Mouse (Mus musculus): ENCODE results near the gene Nfe2l2.
"Not testable (repeated sequence)": the region's sequence is repeated elsewhere in the genome, so short reads cannot be mapped to it uniquely, and the experiment has no call there.

Nfe2l2 gene

DNA sequence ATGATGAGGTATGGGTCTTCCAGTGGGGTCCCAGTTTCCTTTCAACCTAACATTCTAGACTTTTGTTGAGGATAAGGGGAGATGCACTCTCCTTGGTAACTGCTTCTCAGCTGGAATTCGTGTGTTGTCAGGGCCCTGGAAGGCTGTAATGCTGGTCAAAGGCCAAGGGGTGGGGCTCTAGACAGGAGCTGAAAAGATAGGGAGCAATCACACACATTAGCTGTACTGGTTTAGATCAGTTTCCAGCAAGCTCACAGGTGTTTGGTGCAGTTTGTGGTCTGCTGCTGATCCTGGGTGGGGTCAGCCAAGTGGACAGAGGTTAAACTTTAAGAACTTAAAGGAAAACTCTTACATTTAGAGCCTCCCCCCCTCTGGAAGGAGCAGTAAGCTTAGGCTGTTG, 3.0 kb upstream of the Nfe2l2 start:
- DNase-seq, result no peak

DNA sequence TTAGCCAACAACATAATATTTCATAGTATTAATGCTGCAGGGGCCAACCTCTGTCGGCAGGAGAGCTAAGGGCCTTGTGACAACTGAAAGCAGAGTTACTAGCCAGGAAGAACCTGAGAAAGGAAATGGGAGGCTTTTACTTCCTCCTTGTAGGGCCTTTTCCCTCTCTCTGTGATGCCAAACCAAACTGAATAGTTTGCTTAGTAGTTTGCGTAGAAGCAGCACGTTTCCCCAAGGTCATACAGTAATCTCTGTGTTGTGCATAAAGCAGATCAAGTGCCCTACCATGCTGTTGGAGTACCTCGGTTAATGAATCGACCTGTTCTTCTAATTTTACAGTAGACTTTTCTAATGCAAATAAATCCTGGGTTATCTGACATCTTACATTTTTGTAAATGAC, 2.0 kb upstream of the Nfe2l2 start:
- DNase-seq, result no peak

DNA sequence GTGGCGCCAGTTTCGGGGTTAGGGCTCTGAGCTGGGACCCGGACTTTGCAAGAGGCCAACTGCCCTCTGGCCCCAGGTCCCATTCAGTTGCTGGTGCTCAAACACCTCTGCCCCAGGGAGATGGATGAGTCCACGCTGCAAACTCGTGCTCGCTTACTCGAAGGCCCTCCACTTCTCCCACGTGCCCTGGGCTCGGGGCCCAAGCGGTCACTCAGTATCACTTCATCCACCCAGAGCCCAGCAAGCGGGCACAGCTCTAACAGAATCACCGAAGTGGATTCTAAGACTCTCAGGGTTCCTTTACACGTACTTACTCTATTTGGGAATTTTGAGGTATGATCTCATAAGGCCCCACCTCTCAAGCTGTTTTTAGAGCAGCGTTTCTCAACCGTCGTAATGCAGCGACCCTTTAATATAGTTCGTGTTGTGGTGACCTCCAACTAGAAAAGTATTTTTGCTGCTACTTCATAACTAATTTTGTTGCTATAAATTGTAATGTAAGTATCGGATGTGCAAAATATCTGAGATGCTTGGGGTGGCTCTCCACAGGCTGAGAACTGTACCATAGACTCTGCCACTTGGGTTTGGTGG, 816 bp upstream of the Nfe2l2 start:
- DNase-seq, result peak; percentile 84

DNA sequence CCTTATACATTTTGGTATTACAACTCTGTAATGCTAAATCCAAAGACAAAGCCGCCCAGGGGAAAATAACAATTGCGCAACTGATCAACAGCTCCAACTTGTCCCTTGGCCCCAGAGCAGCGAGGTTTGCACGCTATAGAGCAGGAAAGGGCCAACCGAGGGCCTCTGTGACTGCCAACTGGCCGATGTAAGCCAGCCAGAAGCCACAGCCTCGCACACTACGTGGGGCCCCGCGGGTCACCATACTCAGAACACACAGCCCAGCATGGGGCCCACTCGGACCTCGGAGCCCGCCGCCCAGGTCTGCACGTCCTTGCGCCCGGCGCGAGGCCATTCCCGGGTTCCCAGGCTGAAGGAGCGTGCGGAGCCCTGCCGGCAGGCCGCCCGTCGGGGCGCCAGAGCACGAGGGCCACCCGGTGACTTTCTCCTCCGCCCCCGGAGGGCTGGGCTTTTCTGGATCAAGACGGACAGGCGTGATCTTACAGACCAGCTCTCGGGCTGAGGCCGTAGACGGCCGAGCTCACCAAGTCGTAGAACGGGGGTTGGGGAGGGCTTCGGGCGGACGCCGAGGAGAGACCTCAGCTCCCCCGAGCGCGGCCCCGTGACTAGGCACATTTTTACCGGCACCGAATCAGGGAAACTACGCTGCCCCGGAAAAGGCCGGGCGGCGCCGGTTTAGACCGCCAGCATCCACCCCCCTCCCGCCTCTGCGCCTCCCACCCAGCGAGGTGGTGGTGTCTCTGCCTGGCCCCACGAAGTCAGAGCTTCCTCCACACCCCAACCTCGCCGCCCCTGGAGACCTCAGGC, 863 bp downstream of the Nfe2l2 start:
- peak; percentile 98 for DNase-seq

DNA sequence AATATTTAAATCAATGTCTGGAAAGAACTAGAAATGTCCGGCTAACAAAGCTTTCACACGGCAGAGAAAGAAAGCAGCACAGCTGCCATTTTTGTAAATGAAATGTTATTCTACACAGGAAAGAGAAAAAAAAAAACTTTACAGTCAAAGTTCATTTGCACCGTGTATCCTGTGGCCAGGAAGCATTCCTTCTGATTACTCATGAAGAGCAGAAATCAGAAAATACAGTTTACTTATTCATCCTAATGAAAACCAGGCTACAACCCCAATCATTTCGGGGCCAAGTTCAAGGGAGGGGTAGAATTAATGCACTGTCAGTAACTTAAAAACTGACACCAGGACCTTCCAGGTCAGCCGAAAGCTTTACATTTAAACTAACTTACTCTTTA, 1.9 kb downstream of the Nfe2l2 start:
- peak; percentile 82 for DNase-seq

DNA sequence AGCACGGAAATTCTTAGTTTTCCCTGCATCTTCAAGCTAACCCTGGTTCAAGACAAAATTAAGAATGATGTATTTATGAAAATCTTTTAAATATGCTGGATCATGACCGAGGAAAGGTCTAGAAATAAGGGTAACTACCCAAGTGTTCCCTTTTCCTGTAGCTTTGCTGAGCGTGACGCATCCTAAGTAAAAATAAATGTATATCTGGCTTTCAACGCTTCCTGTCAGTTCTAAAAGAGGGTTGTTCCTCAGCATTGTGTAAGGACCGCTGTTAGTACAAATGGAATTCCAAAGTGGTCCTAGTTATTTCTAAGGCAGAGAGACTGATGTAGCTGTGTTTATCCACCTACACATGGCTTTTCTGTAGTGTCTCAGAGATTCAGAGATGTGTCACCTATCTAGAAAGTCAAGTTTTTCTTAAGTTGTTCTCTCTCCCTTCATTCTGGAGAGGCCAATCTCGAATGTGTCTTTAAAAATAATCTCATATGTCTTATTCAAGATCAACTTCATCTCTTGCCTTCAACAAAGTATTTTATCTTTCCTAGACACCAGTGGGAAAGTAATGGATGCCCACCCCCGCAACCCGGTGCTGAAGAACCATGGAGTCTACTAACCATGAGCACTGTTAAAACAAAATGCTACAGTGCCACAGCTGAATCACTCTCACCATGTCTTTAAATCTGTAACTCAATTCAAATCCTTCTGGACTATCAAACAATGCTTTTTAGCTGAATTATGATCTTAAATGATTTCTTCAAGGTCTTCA, 2.4 kb downstream of the Nfe2l2 start:
- DNase-seq, result no peak

DNA sequence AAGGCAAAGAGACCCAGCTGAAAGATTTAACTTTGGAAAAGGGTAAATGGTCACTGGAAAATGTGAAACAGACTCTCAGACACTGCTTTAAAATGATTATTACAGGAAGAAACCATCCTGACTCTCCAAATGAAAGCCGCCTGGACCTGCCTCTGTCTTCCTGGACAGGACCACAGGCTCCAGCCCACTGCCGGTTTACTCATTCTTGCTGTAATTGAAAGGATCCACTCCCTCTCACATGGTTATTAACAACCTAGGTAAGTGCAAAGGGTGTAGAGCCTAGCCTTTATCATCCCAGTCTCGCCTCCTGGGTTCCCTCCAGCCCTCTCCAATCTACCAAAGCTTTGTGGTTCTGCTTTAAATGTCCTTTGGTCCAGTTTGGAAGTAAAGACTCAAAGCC, 3.2 kb downstream of the Nfe2l2 start:
- DNase-seq, result no peak

DNA sequence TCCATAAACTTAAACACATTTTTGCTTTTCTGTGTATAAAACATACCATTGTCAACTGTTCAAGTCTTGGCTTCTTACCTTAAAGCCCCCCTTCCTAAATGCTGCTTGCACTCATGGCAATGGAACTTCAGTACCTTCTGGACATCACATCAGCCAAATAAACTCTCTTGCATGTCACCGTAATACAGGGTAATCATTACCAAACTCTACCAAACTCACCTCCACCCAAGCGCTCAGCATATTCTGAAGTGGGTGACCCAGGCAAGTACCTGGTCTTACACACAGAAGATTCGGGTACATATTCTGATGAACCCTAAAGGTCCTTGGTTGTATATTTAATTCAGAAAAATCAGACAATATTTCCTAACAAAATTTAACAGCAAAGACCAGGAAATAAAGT, 3.9 kb downstream of the Nfe2l2 start:
- peak; percentile 54 for DNase-seq

DNA sequence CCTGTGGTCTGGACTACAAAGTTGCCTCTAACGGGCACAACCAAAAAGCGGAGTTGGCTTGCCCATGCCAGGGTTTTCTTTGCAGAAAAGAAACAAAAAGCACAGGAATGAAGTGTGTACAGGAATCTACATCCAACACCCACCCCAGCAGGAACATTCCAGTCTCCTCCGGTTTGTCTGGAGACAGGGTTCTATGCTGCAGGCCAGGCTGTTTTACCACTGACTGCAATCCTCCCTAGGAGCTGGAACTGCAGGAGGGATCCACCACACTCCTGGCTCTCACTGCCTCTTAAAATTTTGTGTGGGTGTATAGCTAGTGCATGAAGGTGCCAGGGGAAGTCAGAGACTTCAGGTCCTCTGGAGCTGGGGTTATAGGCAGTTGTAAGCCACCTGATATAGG, 5.6 kb downstream of the Nfe2l2 start:
- DNase-seq, result no peak

DNA sequence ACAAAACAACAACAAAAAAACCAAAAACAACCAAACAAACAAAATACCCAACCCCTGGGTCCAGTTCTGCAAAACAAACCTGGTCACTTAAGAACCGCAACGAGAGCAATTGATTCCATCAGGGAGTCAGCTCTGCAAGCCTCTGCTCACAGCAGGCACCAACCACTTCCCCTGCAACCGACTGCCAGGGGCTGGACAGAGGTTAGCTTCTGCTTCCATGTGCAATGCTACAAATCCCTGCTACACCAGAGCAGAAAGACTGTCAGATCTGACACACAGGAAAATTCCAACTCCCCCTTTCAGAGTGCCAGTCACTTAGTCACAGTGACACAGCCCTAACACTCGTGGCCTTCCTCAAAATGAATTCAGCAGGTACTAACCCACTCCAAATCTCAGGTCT, 6.4 kb downstream of the Nfe2l2 start:
- no peak for DNase-seq

DNA sequence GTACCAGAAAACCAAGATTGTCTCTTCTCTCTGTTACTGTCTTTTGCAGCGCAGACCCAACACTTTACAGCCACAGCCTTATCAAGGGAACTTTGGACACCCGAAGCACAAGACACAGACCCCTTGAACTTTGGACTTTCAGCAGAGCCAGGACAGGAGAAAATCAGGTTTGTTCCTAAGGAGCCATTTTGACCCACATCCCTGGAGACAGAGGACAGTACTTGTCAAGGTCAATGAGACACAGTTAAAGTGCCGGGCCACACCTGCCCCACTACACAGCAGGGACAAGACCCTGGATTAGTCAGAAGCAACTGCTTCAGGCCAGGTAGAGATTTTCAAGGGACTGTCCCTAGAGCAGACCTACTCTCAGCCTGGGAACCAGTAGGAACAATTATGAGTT, 7.2 kb downstream of the Nfe2l2 start:
- DNase-seq, result peak; percentile 67

DNA sequence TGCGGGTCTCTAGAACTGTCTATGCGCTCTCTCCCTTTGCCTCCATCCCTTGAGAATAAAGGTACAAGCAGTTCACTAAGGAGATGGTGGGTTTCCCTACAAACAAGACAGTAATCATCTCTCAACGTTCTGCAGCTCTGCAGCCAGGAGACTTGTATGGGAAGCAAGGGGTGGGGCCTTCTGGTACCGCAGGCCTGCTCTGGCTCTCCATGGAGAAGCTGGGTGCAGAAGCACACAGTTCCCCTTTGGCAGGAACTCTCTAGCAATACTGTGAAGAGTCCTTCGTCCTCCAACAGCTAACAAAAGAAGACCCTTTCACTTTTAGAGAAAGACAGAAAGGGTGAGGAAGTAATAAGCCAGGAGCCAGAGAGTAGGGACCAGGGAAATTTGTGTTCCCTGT, 8.1 kb downstream of the Nfe2l2 start:
- DNase-seq, result no peak

DNA sequence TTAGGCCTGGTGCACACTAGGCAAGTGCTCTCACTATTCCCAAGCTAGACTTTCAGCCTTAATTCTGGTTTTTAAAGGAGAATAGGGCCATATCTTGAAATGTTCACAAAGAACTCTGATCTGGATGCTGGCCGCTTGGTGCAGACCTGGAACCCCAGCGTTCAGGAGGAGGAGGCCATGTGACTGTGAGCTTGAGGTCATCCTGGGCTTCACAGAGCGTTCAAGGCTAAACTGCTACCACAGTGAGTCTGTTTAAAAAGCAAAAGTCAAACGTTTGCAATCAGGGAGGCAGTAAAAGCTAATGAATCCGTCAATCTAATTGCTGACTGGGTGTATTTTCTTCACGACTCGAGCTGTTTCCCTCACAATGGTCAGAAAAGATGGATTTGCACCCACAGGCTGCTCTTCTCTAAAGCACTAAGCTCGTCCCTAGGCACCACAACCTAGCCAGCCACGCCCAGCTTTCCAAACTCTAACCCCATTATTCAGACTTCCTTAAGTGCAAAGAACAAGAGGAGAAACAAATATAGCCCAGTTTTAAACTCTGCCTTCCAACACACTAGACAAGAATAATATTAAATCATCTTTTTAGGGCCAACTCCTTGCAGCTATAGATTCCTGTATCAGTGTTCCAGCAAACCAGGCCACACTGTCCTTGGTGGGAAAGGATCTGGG, 8.6 kb downstream of the Nfe2l2 start:
- DNase-seq, result no peak

DNA sequence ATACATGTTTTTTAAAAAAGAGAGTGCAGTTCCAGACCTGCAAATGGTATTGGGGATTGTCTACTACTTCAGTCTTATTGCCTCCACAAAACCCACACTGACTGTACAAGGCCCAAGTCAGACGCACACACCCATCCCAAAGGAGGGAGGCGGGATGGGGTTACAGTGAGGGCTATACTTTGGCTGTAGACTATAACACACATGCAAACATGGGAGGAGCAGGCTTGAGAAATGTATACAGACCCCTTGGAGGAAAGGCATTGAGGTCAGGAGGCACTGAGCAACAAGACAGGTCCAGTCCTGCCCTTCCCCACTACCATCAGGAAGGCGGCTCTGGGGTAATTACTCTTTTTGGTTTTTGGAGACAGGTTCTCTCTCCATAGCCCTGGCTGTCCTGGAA, 9.5 kb downstream of the Nfe2l2 start:
- DNase-seq, result not testable (repeated sequence)

DNA sequence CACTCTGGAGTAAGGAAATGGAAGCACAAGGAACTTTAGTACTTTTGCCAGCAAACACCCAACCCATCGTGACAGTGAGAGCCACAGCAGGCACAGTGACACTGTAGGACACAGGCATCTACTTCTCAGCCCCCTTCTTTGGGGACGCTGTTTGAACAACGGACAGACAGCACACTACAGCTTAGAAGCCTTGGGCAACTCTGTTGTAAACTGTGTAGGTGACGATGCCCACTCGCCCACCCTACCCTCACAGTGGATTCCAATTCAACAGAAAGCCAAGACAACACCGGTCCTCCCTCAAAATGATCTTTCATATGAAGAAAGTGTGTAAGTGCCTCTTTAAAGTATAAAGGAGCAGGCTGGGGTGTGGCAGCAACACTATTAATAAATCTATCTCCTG, 12.1 kb downstream of the Nfe2l2 start:
- no peak for DNase-seq

DNA sequence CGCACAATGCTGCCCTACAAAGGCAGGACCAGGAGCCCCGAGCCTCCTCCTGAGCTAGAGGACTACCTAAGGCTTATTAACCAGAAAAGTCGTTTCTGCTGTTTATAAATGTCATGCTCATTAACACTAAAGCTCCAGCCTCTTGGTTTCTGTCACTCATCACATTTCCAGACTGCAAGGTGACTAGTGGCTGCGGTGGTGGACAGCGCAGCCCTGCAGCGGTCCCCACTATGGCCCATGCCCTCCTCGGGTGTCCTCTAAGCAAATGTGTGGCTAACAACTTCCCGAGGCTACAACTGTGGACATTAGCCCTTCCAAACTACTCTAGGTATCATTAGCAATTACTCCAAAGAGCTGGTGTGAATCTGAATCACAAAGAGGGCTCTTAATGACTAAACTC, 13.1 kb downstream of the Nfe2l2 start:
- no peak for DNase-seq

DNA sequence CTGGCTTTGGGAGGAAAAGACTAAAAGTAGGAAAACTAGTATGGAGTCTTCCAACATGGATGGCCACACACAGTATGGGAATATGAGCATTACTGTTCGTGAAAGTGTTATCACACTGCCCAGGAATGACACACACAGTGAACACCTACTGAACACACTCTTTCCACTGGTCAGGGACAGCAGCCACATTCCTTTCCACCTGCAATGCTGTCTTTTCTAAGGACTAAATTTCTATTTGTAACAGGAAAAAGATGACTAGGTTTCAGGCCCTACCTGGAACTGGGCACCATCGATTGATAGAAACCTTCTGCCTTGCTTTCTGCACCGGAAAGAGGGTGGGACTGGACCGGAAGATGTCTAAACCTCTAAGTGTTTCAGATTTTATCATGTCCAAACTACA, 13.8 kb downstream of the Nfe2l2 start:
- no peak for DNase-seq

DNA sequence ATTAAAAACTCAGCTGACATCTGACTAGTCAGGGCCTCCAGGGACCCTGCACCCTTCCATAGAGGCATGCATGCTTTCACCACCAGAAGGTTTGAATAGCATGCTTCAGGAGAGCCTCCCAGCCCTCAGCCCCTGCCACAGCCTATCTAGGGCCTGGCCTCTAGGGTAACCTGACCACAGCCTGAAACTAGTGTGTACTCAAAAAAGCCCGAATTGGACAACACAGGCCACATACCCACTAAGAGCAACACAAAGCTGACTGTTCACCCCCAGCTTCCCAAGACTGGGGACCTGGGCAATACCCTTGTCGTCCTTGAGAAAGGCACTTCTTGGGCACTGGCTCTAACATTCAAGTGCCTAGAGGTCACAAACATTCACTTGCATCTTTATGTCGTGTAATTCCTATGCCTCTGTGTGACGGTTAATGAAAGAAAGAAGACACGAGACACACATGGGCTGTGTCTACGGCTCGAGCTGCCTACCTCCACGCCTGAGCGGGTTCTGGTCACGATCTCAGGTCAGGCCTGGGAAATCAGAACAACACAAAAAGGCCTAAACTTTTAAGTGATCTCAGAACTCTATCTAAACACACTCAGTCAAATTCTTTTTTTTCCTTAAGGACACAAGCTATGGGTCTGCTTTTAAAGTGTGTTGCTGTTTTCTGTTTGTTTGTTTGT, 14.8 kb downstream of the Nfe2l2 start:
- no peak for DNase-seq

DNA sequence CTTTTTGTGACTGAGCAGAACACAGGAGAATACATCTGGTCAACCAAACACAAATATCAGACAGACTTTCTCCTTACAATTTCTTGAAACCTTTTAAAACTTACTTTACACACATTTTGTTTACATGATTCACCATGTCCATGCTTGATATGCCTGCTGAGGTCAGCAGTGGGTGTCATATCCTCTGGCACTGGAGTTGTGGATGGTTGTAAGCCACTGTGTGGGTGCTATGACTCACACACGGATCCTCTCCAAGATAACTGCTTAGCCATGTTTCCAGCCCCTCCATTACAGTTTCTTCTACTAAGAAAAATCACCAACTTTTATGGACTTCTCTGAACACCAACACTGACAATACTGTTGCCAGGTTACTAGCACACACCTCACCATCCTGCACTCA, 15.5 kb downstream of the Nfe2l2 start:
- DNase-seq, result no peak

DNA sequence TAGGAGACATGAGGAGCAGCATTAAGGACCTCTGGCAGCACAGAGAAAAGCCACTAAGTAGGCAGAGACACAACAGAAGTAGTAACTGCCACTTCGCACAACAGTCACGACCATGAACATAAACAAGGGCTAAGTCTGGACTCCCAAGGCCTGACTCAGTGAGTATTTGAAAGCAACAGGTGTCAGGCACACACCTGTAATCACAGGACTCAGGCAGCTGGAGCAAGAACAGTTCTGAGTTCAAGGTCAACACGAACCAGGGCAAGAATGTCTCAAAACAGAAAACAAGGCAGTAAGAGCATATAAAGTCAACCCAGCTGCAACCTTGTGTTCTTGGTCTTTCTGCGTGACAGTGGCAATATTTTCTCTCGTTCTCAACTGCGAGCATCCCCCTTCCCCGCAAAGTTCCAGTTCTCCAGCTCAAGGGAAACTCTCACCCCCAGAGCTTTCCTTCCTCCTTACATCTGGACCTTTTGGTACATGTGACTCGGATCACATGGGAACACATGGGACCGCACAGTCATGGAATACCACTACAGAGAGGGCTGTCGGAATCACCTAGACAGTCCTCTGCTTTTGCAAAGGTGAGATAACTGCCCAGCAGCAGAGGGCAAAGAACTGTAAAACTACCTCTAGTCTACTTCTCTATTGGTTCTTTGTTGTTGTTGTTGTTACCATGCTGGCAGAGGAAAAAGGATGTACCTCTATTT, 17.2 kb downstream of the Nfe2l2 start:
- DNase-seq, result no peak

DNA sequence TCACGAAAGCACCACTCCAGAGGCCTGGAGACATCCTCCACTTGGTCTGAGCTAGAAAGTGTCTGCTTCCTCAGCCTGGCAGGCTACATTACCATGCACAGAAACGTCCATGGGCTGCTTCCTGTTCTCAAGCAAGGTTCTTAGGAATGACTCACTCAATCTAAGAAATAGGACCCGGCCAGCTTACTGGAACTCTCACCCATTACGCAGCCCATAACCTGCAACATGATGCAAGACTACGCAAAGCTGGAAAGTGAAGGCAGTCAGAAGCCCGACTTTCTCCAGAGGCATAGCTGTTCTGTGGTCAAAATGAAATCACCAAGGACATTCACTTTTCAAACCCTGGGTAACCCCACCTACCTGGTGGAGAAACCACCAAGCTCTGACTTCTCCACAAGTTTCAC, 19.0 kb downstream of the Nfe2l2 start:
- no peak for DNase-seq

DNA sequence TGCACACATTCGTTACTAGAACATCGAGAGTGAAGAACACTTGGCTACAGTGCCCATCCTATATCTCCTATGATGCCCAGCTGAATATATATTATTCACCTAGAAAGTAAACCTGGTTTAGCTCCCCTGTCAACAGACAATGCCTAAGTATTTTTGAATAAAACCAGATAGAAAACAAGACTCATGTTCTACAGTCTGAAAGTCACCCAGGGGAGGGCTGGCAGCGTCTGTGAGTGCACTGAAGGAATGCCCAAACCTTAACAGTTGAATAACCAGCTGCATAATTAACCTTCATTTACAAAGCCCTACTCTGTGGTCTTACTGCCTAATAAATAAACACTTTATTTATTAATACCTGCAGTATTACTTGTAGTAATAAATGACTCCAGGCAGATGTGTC, 19.9 kb downstream of the Nfe2l2 start:
- no peak for DNase-seq
